Mouse (Mus musculus): ENCODE data around the gene Enah.

DNA sequence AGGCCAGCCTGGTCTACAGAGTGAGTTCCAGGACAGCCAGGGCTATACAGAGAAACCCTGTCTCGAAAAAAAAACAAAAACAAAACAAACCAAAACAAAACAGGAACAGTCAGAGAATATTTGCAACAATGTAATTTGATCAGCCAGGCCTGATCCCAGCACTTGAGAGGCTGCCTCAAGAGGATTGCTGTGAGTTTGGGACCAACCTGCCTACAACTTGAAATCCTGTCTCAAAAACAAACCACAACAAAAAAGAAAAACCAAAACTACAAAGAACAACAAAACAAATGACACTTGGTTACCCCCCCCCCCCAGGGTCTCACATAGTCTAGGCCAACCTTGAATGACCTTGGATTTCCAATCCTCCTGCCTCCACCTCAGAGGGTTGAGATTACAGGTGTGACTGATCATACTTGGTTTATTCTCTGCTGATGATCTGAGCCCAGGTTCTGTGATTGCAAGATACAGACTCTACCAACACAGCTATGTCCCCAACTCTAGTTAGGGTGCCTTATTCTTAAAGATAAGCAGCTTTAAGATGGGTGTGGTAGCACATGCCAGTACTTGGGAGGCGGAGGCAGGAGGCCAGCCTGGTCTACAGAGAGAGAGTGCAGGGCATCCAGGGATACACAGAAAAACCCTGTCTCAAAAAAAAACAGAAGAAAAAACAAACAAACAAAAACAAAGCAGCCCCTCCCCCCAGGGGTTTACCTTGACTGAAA lies 158.4 kb downstream of the Enah start:
- no peak for TF ChIP-seq POLR2A (IDR thresholded peaks at IDR 0.05; ENCODE audit: extremely low read depth, insufficient read depth, low read length)
- no peak for TF ChIP-seq CTCF (IDR thresholded peaks at IDR 0.05; ENCODE audit: low read depth, low read length)
